Mouse (Mus musculus): ENCODE measurements at regions not wholly inside any gene's neighbourhood (a gene's known extent, or its start where the extent isn't known, plus 50 kb on each side); places are given as distances from the start of the nearest gene placed in this dataset.

GRCm38 (mm10) chr9:115545792-115546191, 235.6 kb upstream of the Stt3b start:
- DNase-seq (ENCODE audit: low spot score in 2 of 2) = no peak

- DNase-seq (ENCODE audit: low spot score in 2 of 2) = no peak
Measured at GRCm38 (mm10) chr9:115547625-115548325, 237.6 kb upstream of the Stt3b start.

DNA sequence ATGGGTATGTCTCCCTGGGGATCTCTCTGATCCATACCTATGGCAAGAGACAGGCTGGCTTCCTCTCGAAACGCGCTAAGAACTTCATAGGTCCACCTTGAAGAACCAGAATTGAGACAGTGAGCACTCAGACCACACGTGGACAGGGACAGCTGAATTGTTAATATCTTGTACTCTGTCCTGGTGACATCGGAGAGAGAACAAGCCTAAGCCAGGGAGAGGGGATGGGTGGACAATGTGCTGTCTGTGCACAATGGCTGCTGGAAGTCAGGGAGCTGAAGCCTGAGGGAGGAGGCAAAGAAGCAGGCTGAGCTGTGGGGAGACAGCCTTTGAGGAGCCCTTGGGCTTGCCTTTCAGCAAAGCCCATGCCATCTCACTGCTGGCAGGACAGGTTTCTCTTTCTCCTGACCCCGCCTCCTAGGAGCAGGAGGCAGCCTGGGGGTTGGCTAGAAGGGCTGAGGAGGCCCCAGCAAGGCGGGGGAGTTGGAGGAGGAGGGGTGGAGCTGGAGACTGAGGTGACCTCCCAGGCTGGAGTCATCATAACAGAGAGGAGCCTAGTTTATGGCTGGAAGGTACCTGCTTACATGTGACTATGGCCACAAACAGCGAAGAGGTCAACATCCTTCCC, 238.6 kb upstream of the Stt3b start:
- DNase-seq (ENCODE audit: low spot score in 2 of 2) = no peak

GRCm38 (mm10) chr9:115551080-115551479, 240.9 kb upstream of the Stt3b start:
- no peak for DNase-seq (ENCODE audit: low spot score in 2 of 2)

DNA sequence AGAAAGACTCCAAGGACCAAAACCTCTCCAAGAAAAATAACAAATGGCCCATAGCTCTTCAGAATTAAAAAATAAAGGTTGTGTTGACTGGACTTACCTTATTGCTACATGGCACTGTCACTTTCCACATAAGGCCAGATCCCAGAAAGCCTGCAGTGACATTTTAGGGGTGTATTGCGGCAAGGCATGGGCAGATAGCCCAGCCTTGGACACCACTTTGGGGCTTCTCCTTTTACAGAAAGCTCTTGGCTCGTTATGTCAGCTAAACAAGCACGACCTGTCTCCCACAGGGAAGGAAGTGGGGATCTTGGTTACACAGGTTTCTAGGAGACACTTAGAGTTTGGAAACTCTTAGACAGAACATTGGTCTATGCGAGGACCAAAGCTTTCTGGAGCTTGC, 241.3 kb upstream of the Stt3b start:
- peak; percentile 9 to 52 for DNase-seq (ENCODE audit: low spot score in 2 of 2)

- no peak for DNase-seq (ENCODE audit: low spot score in 2 of 2)
Measured at GRCm38 (mm10) chr9:115558131-115558530, 247.9 kb upstream of the Stt3b start.

DNA sequence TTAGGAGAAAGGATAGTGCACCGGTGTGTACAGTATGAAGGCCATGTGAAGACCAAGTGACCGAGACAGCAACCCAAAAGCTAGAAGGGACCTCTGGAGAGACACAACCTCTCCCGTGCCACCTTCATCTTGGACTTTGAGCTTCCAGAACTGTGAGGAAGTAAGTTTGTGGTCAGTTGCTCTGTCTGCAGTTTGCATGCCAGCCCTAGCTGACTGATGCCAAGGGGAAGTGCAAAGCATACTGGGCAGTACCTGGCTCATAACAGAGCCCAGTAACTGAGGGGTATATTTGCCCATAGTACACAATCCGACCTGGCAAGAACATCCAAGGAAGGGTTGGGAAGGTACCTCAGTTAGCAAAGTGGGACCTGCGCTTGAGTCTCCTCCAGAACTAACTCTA, 249.3 kb upstream of the Stt3b start:
- DNase-seq (ENCODE audit: low spot score in 2 of 2) = no peak

GRCm38 (mm10) chr9:115561207-115561606, 251.0 kb upstream of the Stt3b start:
- DNase-seq (ENCODE audit: low spot score in 2 of 2) = no peak

- peak; percentile 7 to 21 for DNase-seq (ENCODE audit: low spot score in 2 of 2)
Measured at GRCm38 (mm10) chr9:115562783-115563182, 252.6 kb upstream of the Stt3b start.

GRCm38 (mm10) chr9:115564366-115564765, 254.1 kb upstream of the Stt3b start:
- no peak for DNase-seq (ENCODE audit: low spot score in 2 of 2)

GRCm38 (mm10) chr9:115568693-115569334, 258.6 kb upstream of the Stt3b start:
- DNase-seq (ENCODE audit: low spot score in 2 of 2) = no peak

GRCm38 (mm10) chr9:115570998-115571397, 260.8 kb upstream of the Stt3b start:
- no peak for DNase-seq (ENCODE audit: low spot score in 2 of 2)

DNA sequence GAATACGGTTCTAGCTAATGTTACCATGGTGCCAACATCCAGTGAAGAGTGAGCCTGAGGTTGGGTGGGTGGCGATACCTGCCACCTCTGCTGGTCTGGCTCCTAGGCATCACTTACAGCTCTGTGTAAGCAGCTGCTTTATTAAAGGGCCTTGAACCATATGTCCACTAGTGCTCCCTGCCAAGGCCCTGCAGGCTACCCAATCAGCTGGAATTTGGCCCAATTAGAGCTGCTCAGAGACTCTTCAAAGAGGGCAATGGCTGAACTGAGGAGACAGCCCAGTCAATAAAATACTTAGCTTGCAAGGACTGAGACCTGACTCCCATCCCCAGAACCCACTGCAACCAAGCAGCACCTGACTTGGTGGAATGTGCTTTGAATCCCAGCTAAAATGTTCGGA, 270.9 kb upstream of the Stt3b start:
- DNase-seq (ENCODE audit: low spot score in 2 of 2) = no peak

- DNase-seq (ENCODE audit: low spot score in 2 of 2) = no peak
Measured at GRCm38 (mm10) chr9:115583548-115583947, 273.3 kb upstream of the Stt3b start.

DNA sequence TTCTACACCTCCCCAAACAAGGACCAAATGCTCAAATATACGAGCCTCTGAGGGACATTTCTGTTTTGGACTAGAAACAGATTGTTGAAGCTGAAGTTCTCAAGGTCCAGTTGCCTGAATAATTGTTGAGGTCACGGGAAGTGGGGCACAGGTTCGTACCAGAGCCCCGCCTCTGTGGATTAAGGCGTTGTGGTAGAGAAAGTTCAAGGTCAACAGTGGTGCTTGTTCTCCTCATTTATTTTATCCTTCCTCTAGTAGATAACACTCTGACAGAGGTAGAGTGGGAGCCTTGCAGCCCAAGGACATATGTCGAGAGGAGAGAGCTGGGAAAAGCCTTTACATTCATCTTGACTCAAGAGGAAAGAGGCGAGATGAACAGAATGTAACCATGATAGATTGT, 274.7 kb upstream of the Stt3b start:
- no peak for DNase-seq (ENCODE audit: low spot score in 2 of 2)

DNA sequence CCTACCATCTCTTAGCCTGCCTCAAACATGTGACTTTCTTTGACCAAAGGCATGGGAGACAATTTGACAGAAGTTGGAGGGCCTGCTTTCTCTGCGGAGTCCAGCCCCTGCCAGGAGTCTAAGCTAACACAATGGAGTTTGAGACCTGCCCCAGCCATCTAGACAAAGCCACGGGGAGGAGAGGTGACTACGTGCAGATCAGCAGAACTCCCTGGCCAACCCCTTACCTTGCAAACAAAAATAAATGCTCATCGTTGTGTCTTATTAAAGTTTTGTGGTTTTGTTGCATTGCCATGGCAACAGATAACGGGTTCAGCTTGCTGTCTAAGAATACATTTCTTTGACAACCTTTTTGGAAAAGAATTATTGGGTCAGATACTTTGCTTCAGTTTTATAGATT, 282.2 kb upstream of the Stt3b start:
- DNase-seq (ENCODE audit: low spot score in 2 of 2) = no peak

DNA sequence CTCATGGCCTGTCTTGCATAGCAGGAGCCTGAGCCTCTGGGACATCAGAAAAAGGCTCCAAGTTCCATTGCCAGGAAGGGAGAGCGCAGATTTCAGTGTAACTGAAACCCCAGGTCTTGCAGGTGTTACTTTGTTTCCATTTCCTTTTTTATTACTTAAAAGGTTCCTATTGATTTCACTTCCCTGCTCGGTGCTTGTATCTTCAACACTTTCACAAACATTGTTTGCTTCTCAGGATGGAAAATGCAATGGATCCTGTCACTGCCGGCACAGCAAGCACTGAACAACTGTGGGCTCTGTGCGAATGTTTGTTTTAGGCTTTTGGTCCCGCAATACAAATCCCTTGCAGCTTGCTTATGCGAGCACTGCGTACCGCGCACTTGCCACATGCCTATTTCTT, 290.0 kb upstream of the Stt3b start:
- DNase-seq (ENCODE audit: low spot score in 2 of 2) = no peak

DNA sequence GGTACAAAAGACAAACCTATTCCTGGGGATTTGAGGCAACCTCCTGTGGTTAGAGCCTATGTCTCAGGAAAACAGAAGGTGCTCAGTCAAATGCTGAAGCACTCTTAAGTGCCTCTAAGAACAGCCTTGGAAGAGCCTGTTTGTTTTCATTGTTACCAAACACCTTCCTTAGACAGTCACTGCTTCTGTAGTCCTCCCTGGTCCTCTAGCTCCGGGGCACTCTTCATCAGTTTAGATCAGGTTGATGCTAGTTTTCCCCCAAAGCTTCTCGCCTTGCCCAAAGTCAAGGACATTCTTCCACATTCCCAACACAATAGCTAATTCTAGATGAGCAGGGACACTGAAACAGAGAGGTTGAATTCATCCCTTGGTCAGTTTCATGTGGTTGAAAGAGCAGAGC, 290.6 kb upstream of the Stt3b start:
- no peak for DNase-seq (ENCODE audit: low spot score in 2 of 2)

DNA sequence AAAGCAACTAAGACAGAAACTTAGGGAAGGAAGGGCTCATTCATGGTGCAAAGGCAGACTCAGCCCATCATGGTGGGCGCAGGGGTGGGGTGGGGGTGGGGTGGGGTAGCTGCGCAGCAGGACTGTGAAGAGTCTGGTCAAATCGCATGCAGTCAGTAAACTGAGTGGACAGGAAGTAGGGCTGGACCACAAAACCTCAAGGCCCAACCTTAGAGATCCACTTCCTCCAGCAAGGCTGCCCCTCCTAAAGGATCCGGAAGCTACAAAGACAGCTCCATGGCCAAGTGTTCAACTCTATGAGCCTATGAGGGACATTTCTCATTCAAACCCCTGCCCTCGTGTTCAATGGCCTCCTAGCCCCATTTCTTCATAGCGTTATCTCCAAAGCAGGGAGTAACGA, 292.6 kb upstream of the Stt3b start:
- DNase-seq (ENCODE audit: low spot score in 2 of 2) = no peak

GRCm38 (mm10) chr9:115604450-115604849, 294.2 kb upstream of the Stt3b start:
- no peak for DNase-seq (ENCODE audit: low spot score in 2 of 2)

- DNase-seq (ENCODE audit: low spot score in 2 of 2) = no peak
Measured at GRCm38 (mm10) chr9:115604968-115605682, 294.9 kb upstream of the Stt3b start.

GRCm38 (mm10) chr9:115607961-115608360, 297.7 kb upstream of the Stt3b start:
- DNase-seq (ENCODE audit: low spot score in 2 of 2) = no peak

Measured in gastrocnemius, adult 8-10 months (tissue).